Mouse (Mus musculus): ENCODE data around the gene Gm15155. TPM values are rescaled to one million over a fixed set of nuclear protein-coding genes. Genes with fewer than 3 reads are reported as not detected.
"Not testable (repeated sequence)": the region's sequence is repeated elsewhere in the genome, so short reads cannot be mapped to it uniquely, and the experiment has no call there.

Gm15155 gene
- polyA plus RNA-seq, 1 experiment from 2014 or later, result not detected

- H3K36me3 ChIP-seq (ENCODE audit: control insufficient read depth, insufficient read depth, low read length), result no peaks in the 10 kb centered on the region
- WGBS, result 74% methylated on average over 1 of the region's 1 CpGs
- H3K9ac ChIP-seq (ENCODE audit: low read length), result no peak overlapping the region
- DNase-seq (ENCODE audit: low spot score) (no peak), ATAC-seq (ENCODE audit: insufficient read depth, low FRiP score, low TSS enrichment) (no peak)
- no peaks in the 10 kb centered on the region for H3K27me3 ChIP-seq (ENCODE audit: control insufficient read depth, insufficient read depth, low read length)
- no peak overlapping the region for H3K27ac ChIP-seq (ENCODE audit: low read depth, low read length)
- H3K4me2 ChIP-seq (ENCODE audit: low read depth), result no peak overlapping the region
- H3K4me1 ChIP-seq (ENCODE audit: control insufficient read depth, insufficient read depth, low read length), result no peaks in the 10 kb centered on the region
- H3K4me3 ChIP-seq (ENCODE audit: low read depth, low read length), result no peak overlapping the region
- no peaks in the 10 kb centered on the region for H3K9me3 ChIP-seq (ENCODE audit: control insufficient read depth, low read length)
Observed at GRCm38 (mm10) chrX:155728387-155728786, 103.8 kb downstream of the Gm15155 start.

GRCm38 (mm10) chrX:155888118-155888517 is 263.6 kb downstream of the Gm15155 start:
- H3K9ac ChIP-seq (ENCODE audit: low read length), result no peak overlapping the region
- H3K27me3 ChIP-seq (ENCODE audit: control insufficient read depth, insufficient read depth, low read length), result no peaks in the 10 kb centered on the region
- H3K4me2 ChIP-seq (ENCODE audit: low read depth), result no peak overlapping the region
- H3K4me3 ChIP-seq (ENCODE audit: low read depth, low read length), result no peak overlapping the region
- H3K9me3 ChIP-seq (ENCODE audit: control insufficient read depth, low read length), result no peaks in the 10 kb centered on the region
- ATAC-seq (ENCODE audit: insufficient read depth, low FRiP score, low TSS enrichment) (no peak), DNase-seq (ENCODE audit: low spot score) (no peak)
- no peaks in the 10 kb centered on the region for H3K4me1 ChIP-seq (ENCODE audit: control insufficient read depth, insufficient read depth, low read length)
- no peaks in the 10 kb centered on the region for H3K36me3 ChIP-seq (ENCODE audit: control insufficient read depth, insufficient read depth, low read length)
- no peak overlapping the region for H3K27ac ChIP-seq (ENCODE audit: low read depth, low read length)
- 45% methylated on average over 1 of the region's 1 CpGs for WGBS

- 84% methylated on average over 1 of the region's 1 CpGs for WGBS
- no peak for ATAC-seq (ENCODE audit: insufficient read depth, low FRiP score, low TSS enrichment)
- no peaks in the 10 kb centered on the region for H3K4me1 ChIP-seq (ENCODE audit: control insufficient read depth, insufficient read depth, low read length)
Observed at GRCm38 (mm10) chrX:155900040-155900439, 275.5 kb downstream of the Gm15155 start.

GRCm38 (mm10) chrX:155901742-155902141 is 277.2 kb downstream of the Gm15155 start:
- Histone ChIP-seq H3K9me3 (ENCODE audit: control insufficient read depth, low read length) (no peaks in the 10 kb centered on the region), H3K9ac (ENCODE audit: low read length) (no peak overlapping the region), H3K27me3 (ENCODE audit: control insufficient read depth, insufficient read depth, low read length) (no peaks in the 10 kb centered on the region), H3K27ac (ENCODE audit: low read depth, low read length) (no peak overlapping the region), H3K4me2 (ENCODE audit: low read depth) (no peak overlapping the region), H3K36me3 (ENCODE audit: control insufficient read depth, insufficient read depth, low read length) (no peaks in the 10 kb centered on the region), H3K4me1 (ENCODE audit: control insufficient read depth, insufficient read depth, low read length) (no peaks in the 10 kb centered on the region), H3K4me3 (ENCODE audit: low read depth, low read length) (no peak overlapping the region)
- no peak for ATAC-seq (ENCODE audit: insufficient read depth, low FRiP score, low TSS enrichment)
- DNase-seq (ENCODE audit: low spot score), result no peak

More at GRCm38 (mm10) chrX:155900040-155900439, 275.5 kb downstream of the Gm15155 start:
- no peak for DNase-seq (ENCODE audit: low spot score)
- H3K9ac ChIP-seq (ENCODE audit: low read length), result no peak overlapping the region
- H3K4me2 ChIP-seq (ENCODE audit: low read depth), result no peak overlapping the region
- H3K9me3 ChIP-seq (ENCODE audit: control insufficient read depth, low read length), result no peaks in the 10 kb centered on the region
- no peaks in the 10 kb centered on the region for H3K27me3 ChIP-seq (ENCODE audit: control insufficient read depth, insufficient read depth, low read length)
- H3K4me3 ChIP-seq (ENCODE audit: low read depth, low read length), result no peak overlapping the region
- no peaks in the 10 kb centered on the region for H3K36me3 ChIP-seq (ENCODE audit: control insufficient read depth, insufficient read depth, low read length)
- H3K27ac ChIP-seq (ENCODE audit: low read depth, low read length), result no peak overlapping the region

GRCm38 (mm10) chrX:155903108-155903507 is 278.6 kb downstream of the Gm15155 start:
- Histone ChIP-seq H3K36me3 (ENCODE audit: control insufficient read depth, insufficient read depth, low read length) (no peaks in the 10 kb centered on the region), H3K27ac (ENCODE audit: low read depth, low read length) (no peak overlapping the region), H3K27me3 (ENCODE audit: control insufficient read depth, insufficient read depth, low read length) (no peaks in the 10 kb centered on the region), H3K4me1 (ENCODE audit: control insufficient read depth, insufficient read depth, low read length) (no peaks in the 10 kb centered on the region), H3K4me3 (ENCODE audit: low read depth, low read length) (no peak overlapping the region), H3K9me3 (ENCODE audit: control insufficient read depth, low read length) (no peaks in the 10 kb centered on the region), H3K9ac (ENCODE audit: low read length) (no peak overlapping the region), H3K4me2 (ENCODE audit: low read depth) (no peak overlapping the region)
- no peak for DNase-seq (ENCODE audit: low spot score)
- no peak for ATAC-seq (ENCODE audit: insufficient read depth, low FRiP score, low TSS enrichment)
- 49% methylated on average over 1 of the region's 1 CpGs for WGBS

- 84% methylated on average over 1 of the region's 1 CpGs for WGBS
Observed at GRCm38 (mm10) chrX:156009756-156010155, 385.2 kb downstream of the Gm15155 start.

GRCm38 (mm10) chrX:156155776-156156175 is 531.2 kb downstream of the Gm15155 start:
- no peaks in the 10 kb centered on the region for H3K36me3 ChIP-seq (ENCODE audit: control insufficient read depth, insufficient read depth, low read length)
- H3K9ac ChIP-seq (ENCODE audit: low read length), result no peak overlapping the region
- no peak overlapping the region for H3K4me3 ChIP-seq (ENCODE audit: low read depth, low read length)
- H3K9me3 ChIP-seq (ENCODE audit: control insufficient read depth, low read length), result no peaks in the 10 kb centered on the region
- H3K27ac ChIP-seq (ENCODE audit: low read depth, low read length), result no peak overlapping the region
- no peaks in the 10 kb centered on the region for H3K4me1 ChIP-seq (ENCODE audit: control insufficient read depth, insufficient read depth, low read length)
- ATAC-seq (ENCODE audit: insufficient read depth, low FRiP score, low TSS enrichment), result no peak
- H3K27me3 ChIP-seq (ENCODE audit: control insufficient read depth, insufficient read depth, low read length), result no peaks in the 10 kb centered on the region
- WGBS, result 71% methylated on average over 2 of the region's 2 CpGs
- no peak for DNase-seq (ENCODE audit: low spot score)
- H3K4me2 ChIP-seq (ENCODE audit: low read depth), result no peak overlapping the region

More at GRCm38 (mm10) chrX:156009756-156010155, 385.2 kb downstream of the Gm15155 start:
- Histone ChIP-seq H3K9me3 (ENCODE audit: control insufficient read depth, low read length) (no peaks in the 10 kb centered on the region), H3K27ac (ENCODE audit: low read depth, low read length) (no peak overlapping the region), H3K4me1 (ENCODE audit: control insufficient read depth, insufficient read depth, low read length) (no peaks in the 10 kb centered on the region), H3K4me2 (ENCODE audit: low read depth) (no peak overlapping the region), H3K36me3 (ENCODE audit: control insufficient read depth, insufficient read depth, low read length) (no peaks in the 10 kb centered on the region), H3K27me3 (ENCODE audit: control insufficient read depth, insufficient read depth, low read length) (no peaks in the 10 kb centered on the region), H3K9ac (ENCODE audit: low read length) (no peak overlapping the region), H3K4me3 (ENCODE audit: low read depth, low read length) (no peak overlapping the region)
- no peak for ATAC-seq (ENCODE audit: insufficient read depth, low FRiP score, low TSS enrichment)
- no peak for DNase-seq (ENCODE audit: low spot score)

GRCm38 (mm10) chrX:156171587-156171986 is 547.0 kb downstream of the Gm15155 start:
- ATAC-seq (ENCODE audit: insufficient read depth, low FRiP score, low TSS enrichment), result no peak
- Histone ChIP-seq H3K27ac (ENCODE audit: low read depth, low read length) (no peak overlapping the region), H3K27me3 (ENCODE audit: control insufficient read depth, insufficient read depth, low read length) (no peaks in the 10 kb centered on the region), H3K36me3 (ENCODE audit: control insufficient read depth, insufficient read depth, low read length) (no peaks in the 10 kb centered on the region), H3K4me1 (ENCODE audit: control insufficient read depth, insufficient read depth, low read length) (no peaks in the 10 kb centered on the region), H3K9ac (ENCODE audit: low read length) (no peak overlapping the region), H3K4me2 (ENCODE audit: low read depth) (no peak overlapping the region), H3K9me3 (ENCODE audit: control insufficient read depth, low read length) (no peaks in the 10 kb centered on the region), H3K4me3 (ENCODE audit: low read depth, low read length) (no peak overlapping the region)
- DNase-seq (ENCODE audit: low spot score), result no peak

- H3K4me2 ChIP-seq (ENCODE audit: low read depth); H3K4me3 ChIP-seq (ENCODE audit: low read depth, low read length); H3K9ac ChIP-seq (ENCODE audit: low read length); H3K27ac ChIP-seq (ENCODE audit: low read depth, low read length); H3K27me3 ChIP-seq (ENCODE audit: control insufficient read depth, insufficient read depth, low read length); H3K9me3 ChIP-seq (ENCODE audit: control insufficient read depth, low read length); DNase-seq (ENCODE audit: low spot score); ATAC-seq (ENCODE audit: insufficient read depth, low FRiP score, low TSS enrichment); H3K4me1 ChIP-seq (ENCODE audit: control insufficient read depth, insufficient read depth, low read length); H3K36me3 ChIP-seq (ENCODE audit: control insufficient read depth, insufficient read depth, low read length): not testable (repeated sequence)
Observed at GRCm38 (mm10) chrX:156303806-156304205, 679.3 kb downstream of the Gm15155 start.

Data from neural tube, embryonic 11.5 days (tissue).